Mouse (Mus musculus): ENCODE data around the gene Slc41a2. TPM values are rescaled to one million over a fixed set of nuclear protein-coding genes. Genes with fewer than 3 reads are reported as not detected.

Slc41a2 gene
- polyA plus RNA-seq, 2 experiments: 0.06 to 0.14 TPM

DNA sequence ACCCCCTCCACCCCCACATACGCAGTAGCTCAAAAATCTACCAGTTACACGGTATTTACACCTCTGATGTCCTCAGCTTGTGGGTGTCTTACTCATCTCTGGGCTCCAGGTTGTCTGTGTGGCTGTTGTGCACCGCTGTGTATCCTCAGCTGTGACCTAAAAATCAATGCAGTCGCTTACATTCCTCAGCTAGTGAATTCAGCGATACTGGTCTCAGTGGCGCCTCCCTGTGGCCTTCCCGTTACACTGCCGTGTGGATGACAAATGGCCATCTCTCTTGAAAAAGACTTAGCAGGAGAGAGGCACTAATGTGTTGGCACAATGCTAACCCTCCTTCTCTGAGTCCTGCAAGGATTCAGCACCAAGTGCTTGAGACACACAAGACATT is 155.1 kb downstream of the Slc41a2 start:
- ATAC-seq (ENCODE audit: insufficient read depth): no peak
- H3K36me3 ChIP-seq (replicated peaks; ENCODE audit: control insufficient read depth, insufficient read depth, low read depth): no peaks in the 10 kb centered on the region
- no peak overlapping the region for H3K4me3 ChIP-seq (ENCODE audit: insufficient read depth in 1 of 2, low read depth in 2 of 2, low read length in 2 of 2)
- H3K27ac ChIP-seq: no peak overlapping the region
- peaks cover 3 to 24% of the 10 kb centered on the region in 2 experiments; a peak in 3 of 4 replicates for H3K4me1 ChIP-seq (replicated peaks; ENCODE audit: control insufficient read depth in 2 of 2, insufficient read depth in 2 of 2, low read length in 1 of 2)
- H3K27me3 ChIP-seq (ENCODE audit: control insufficient read depth, insufficient read depth, low read length): no peaks in the 10 kb centered on the region
- 36% methylated on average over 8 of the region's 8 CpGs for WGBS (ENCODE audit: insufficient replicate concordance)
- no peak for TF ChIP-seq EP300 (IDR thresholded peaks at IDR 0.05; ENCODE audit: low read depth)
- peak; percentile 79 for TF ChIP-seq CTCF (IDR thresholded peaks at IDR 0.05; ENCODE audit: low read depth)
- no peak overlapping the region for H3K9ac ChIP-seq (replicated peaks)
- H3K4me2 ChIP-seq (ENCODE audit: low read depth): no peak overlapping the region
- no peaks in the 10 kb centered on the region for H3K9me3 ChIP-seq (ENCODE audit: control insufficient read depth, low read length)
- DNase-seq (ENCODE audit: low read depth in 3 of 3, low spot score in 3 of 3): peak in 1 of 3 experiments; percentile 13

- no peak for ATAC-seq (ENCODE audit: insufficient read depth)
- no peak overlapping the region for H3K4me2 ChIP-seq (ENCODE audit: low read depth)
- TF ChIP-seq CTCF (IDR thresholded peaks at IDR 0.05; ENCODE audit: low read depth) (no peak), EP300 (IDR thresholded peaks at IDR 0.05; ENCODE audit: low read depth) (no peak)
These were observed 155.7 kb downstream of the Slc41a2 start for GRCm38 (mm10) chr10:83181831-83182572.

More at GRCm38 (mm10) chr10:83181831-83182572, 155.7 kb downstream of the Slc41a2 start:
- no peak overlapping the region for H3K27ac ChIP-seq
- H3K36me3 ChIP-seq (replicated peaks; ENCODE audit: control insufficient read depth, insufficient read depth, low read depth): no peaks in the 10 kb centered on the region
- peaks cover 3 to 23% of the 10 kb centered on the region in 2 experiments; a peak in 3 of 4 replicates for H3K4me1 ChIP-seq (replicated peaks; ENCODE audit: control insufficient read depth in 2 of 2, insufficient read depth in 2 of 2, low read length in 1 of 2)
- DNase-seq (ENCODE audit: low read depth in 3 of 3, low spot score in 3 of 3): no peak
- 73% methylated on average over 15 of the region's 15 CpGs for WGBS (ENCODE audit: insufficient replicate concordance)
- no peak overlapping the region for H3K4me3 ChIP-seq (ENCODE audit: insufficient read depth in 1 of 2, low read depth in 2 of 2, low read length in 2 of 2)
- no peak overlapping the region for H3K9ac ChIP-seq (replicated peaks)
- H3K27me3 ChIP-seq (ENCODE audit: control insufficient read depth, insufficient read depth, low read length): no peaks in the 10 kb centered on the region
- H3K9me3 ChIP-seq (ENCODE audit: control insufficient read depth, low read length): no peaks in the 10 kb centered on the region

Other genes starting within 250 kb of the Slc41a2 start
- gene D10Wsu102e, start 22.3 kb upstream of the Slc41a2 start, polyA plus RNA-seq (2012; rRNA removed): 0.16 and 0.19 TPM in 2 replicates
- 0.20 TPM in 2 replicates for gene D10Wsu102e, start 22.3 kb upstream of the Slc41a2 start, polyA plus RNA-seq (2014; fragmentation: Nextera tagmentation; extraction: Ambion mirVana)
- 0.10 and 0.16 TPM in 2 replicates for gene Aldh1l2, start 196.3 kb upstream of the Slc41a2 start, polyA plus RNA-seq (2012; rRNA removed)
- gene Aldh1l2, start 196.3 kb upstream of the Slc41a2 start, polyA plus RNA-seq (2014; fragmentation: Nextera tagmentation; extraction: Ambion mirVana): 0.06 TPM in 1 of 2 replicates, not detected in the other
- gene Washc4, start 205.9 kb upstream of the Slc41a2 start, polyA plus RNA-seq (2012; rRNA removed): 1.8 and 2.7 TPM in 2 replicates
- 9.6 TPM in 2 replicates for gene Washc4, start 205.9 kb upstream of the Slc41a2 start, polyA plus RNA-seq (2014; fragmentation: Nextera tagmentation; extraction: Ambion mirVana)

Data from liver, embryonic 14.5 days (tissue).